Mouse (Mus musculus): ENCODE data around the gene Pde9a. TPM values are rescaled to one million over a fixed set of nuclear protein-coding genes. Genes with fewer than 3 reads are reported as not detected.

Pde9a gene
- polyA plus RNA-seq, 1 experiment from 2014 or later = 25.7 TPM

Other genes starting within 250 kb of the Pde9a start
- not detected in 2 replicates for gene Tff2, start 241.9 kb upstream of the Pde9a start, polyA plus RNA-seq (2014; fragmentation: Nextera tagmentation; extraction: Ambion mirVana)
- not detected in 2 replicates for gene Tff1, start 220.9 kb upstream of the Pde9a start, polyA plus RNA-seq (2014; fragmentation: Nextera tagmentation; extraction: Ambion mirVana)
- not detected in 2 replicates for gene Tmprss3, start 187.2 kb upstream of the Pde9a start, polyA plus RNA-seq (2014; fragmentation: Nextera tagmentation; extraction: Ambion mirVana)
- 0.11 and 0.36 TPM in 2 replicates for gene Ubash3a, start 178.3 kb upstream of the Pde9a start, polyA plus RNA-seq (2014; fragmentation: Nextera tagmentation; extraction: Ambion mirVana)
- gene Rsph1, start 108.8 kb upstream of the Pde9a start, polyA plus RNA-seq (2014; fragmentation: Nextera tagmentation; extraction: Ambion mirVana) = 0.66 and 0.76 TPM in 2 replicates
- gene Slc37a1, start 99.4 kb upstream of the Pde9a start, polyA plus RNA-seq (2014; fragmentation: Nextera tagmentation; extraction: Ambion mirVana) = 1.8 and 2.4 TPM in 2 replicates
- 34.6 and 37.2 TPM in 2 replicates for gene Wdr4, start 133.8 kb downstream of the Pde9a start, polyA plus RNA-seq (2014; fragmentation: Nextera tagmentation; extraction: Ambion mirVana)
- 206 and 237 TPM in 2 replicates for gene Ndufv3, start 133.9 kb downstream of the Pde9a start, polyA plus RNA-seq (2014; fragmentation: Nextera tagmentation; extraction: Ambion mirVana)
- 24.2 and 27.9 TPM in 2 replicates for gene Pknox1, start 178.5 kb downstream of the Pde9a start, polyA plus RNA-seq (2014; fragmentation: Nextera tagmentation; extraction: Ambion mirVana)

All from embryonic facial prominence, embryonic 11.5 days (tissue).